Mouse (Mus musculus) left cerebral cortex, postnatal 14 days (tissue): Measurements from ENCODE around the gene Vti1a. TPM values are rescaled to one million over a fixed set of nuclear protein-coding genes. Genes with fewer than 3 reads are reported as not detected.

Experiments
- DNase-seq, 2 experiments: peaks; one replicate each; pipeline ENCODE4 v3.0.0; 2021 to 2022; ENCODE audit warnings: low spot score in 2 of 2, mixed read lengths in 1 of 2
- intact Hi-C: fragments of 180-260 bp; cut with DNase I; formaldehyde crosslinking; loops from one replicate; pipeline ENCODE4 v1.15.1; 2025
- total RNA-seq, 2 experiments: library from RNA; stranded (reverse); gene quantifications; 2 replicates each; pipeline ENCODE4 v1.2.3; 2021

The Vti1a gene
- total RNA-seq, 2 experiments from 2014 or later = 57.2 to 58.9 TPM

DNA sequence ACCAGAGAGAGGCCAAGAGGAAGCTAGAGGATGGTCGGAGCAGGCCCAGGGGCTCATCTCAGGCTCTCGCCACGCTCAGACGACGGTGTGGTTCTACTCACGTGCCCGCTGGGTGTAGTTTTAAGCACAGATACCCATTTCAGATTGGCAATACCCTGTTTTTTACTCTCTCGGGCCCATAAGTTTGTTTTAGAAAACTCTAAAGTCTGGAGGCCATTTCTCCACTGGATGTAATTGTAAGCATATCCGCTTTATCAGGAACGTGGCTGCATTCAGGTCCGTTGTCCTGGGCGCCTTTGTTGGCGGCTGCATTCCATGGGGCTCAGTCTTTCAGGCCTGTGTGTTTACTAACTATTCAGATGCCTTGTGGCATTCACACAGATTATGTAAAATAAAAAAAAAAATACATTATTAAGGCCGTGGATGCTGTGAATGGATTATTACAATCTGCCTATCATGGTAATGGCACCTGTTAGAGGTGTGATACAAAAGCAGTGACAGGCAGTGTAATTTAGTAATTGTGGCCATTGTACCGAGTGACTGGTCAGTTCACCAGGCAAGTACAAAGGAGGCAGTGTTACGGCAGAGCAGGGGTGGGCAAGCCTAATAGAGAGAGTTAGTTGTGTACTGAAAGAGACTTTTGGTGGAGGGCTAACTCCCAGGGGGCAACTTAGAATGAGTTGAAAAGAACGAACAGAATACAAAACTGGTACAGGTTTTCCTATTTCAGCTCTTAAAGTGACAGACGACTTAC lies 106.4 kb downstream of the Vti1a start:
- intact Hi-C loops = loop anchor here (5.0 kb wide), 1 partner anchor 60 kb away; no protein-coding TSS in a partner anchor
- no peak for DNase-seq

DNA sequence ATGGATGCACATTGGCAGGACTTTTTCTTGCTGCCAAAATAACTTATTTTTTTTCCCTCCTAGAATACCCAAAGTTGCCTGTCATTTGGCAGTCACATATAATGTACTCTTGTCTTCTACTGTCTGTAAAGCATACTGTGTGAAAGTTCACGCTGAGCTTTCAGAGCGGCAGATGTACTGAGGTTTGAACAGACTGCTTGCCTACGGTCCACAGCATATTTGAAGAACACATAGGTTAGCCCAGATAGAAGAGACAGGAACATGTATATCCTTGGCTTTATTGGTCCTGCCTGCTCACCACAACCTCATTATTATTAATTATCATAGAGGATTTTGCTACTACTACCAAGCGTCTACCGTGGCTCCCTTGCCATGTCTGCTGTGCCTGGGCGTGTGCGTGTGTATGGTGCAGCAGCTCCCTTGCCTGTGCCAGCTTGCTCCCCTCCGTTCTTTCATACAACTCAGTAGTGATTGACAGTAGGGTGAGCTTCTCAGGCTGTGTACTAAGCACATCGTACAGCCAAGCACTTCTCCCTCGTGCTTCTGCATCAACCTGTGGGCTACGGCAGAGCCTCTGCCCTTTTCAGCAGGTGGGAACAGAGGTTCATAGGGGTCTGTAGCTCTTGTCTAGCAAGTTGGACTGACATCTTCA lies 107.1 kb downstream of the Vti1a start:
- intact Hi-C loops = loop anchor here (5.0 kb wide), 1 partner anchor 61 kb away; no protein-coding TSS in a partner anchor
- no peak for DNase-seq

DNA sequence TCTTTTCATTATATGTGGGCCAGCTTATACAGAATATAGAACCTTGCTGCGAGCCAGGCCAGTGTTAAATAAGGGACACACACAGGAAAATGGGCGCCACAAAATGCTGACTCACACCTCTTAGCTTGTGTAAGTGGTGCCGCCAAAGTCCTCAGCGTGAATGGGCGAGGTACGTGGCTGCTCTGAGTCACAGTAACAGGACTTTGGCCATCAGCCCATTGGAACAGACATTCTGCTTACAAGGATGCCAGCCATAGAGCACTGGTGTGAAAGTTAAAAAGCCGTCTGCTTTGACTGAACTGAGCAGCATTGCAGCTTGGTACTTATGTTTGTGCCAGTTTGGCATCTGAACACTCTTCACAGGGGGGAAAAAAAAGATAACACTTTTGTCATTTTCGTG lies 107.9 kb downstream of the Vti1a start:
- intact Hi-C loops = loop anchor here (5.0 kb wide), 1 partner anchor 62 kb away; no protein-coding TSS in a partner anchor
- peak; percentile 72 to 87 for DNase-seq

DNA sequence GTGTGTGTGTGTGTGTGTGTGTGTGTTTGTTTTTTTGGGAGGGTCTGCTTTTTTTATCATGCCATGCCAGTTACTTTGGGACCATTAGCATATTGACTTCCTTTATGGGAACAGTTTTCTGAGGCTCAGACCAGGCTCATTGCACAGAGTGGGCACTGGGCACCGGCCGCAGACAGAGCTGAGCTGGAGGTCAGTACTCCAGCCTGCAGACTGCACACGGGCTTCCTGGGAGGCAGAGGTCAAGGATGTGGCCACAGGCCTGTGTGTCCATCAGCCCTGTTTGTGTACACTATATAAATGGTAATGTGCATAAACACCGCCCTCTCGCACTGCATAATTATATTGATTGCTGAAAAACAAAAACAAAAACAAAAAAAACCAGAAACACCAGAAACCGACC lies 108.4 kb downstream of the Vti1a start:
- DNase-seq = no peak
- intact Hi-C loops = loop anchor here (5.0 kb wide), 1 partner anchor 62 kb away; no protein-coding TSS in a partner anchor

DNA sequence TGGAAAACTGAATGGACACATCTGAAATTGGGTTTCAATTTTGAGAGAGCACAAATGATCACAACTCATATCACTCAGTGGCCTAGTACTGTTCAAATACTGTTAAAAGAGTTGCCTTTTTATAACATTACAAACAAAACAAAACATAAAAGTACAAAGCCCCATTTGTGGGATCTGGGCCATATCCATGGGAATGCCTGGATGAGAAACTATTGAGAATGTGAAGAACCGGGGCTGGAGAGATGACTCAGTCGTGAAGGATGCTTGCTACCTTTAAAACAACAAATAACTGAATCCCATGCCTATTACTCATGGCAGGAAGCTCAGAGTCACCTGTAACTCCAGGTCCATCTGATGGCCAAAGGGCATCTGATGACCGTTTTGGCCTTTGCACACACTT lies 124.2 kb downstream of the Vti1a start:
- no peak for DNase-seq
- intact Hi-C loops = no loop called here

DNA sequence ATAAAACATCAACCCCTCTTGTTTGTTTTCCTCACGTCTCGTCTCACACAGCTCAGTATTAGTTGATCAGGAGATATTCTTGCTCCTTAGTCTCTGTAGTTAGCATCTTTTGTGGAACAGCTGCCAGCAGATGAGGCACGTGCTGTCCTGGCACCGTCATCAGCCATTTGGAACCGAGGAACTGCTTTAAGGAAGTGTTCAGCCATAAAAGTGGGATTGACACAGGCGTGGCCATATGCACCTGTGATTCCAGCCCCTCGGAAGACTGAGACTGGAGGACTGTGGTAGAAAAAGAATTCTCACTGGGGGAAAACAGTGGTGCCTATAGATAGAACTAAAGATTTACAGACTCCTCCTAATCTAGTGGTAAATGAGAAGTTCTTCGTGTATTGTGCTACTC lies 127.5 kb downstream of the Vti1a start:
- intact Hi-C loops = no loop called here
- no peak for DNase-seq

DNA sequence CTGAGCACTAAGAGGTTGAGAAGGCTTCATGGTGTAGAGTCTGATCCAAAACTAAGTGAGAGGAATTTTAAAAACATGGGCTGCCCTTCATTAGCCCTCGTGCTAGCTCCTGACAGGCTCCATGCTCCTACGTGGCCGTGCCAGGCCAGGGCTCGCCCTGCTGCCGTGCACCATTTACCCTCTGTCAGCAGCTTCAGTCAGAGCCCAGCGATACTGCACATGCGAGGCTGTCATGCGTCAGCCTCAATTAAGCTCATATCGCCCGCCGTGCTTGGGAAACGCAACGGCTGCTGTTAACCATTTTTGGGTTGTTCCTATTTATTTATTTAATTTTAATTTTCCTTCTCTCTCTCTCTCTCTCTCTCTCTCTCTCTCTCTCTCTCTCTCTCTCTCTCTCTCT lies 133.0 kb downstream of the Vti1a start:
- DNase-seq = no peak
- intact Hi-C loops = no loop called here

DNA sequence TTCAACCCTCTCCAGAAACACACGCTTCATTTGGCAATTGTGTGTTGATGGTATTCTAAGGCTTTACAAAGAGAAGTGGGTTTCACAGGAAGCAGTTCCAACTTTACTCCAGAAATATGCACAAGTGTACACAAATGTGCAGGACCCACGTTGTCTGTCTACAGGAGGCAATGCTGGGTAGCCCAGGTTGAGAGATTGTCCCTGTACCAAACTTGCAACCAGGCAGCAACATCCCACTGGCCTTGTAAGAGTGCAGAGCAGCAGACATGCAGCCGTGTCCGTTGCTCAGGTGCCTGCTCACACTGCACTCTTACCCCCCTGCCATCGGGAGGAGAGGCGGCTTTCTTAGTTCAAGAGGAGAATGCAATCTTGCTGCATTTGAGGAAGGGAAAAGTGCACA lies 133.4 kb downstream of the Vti1a start:
- no peak for DNase-seq
- intact Hi-C loops = no loop called here

DNA sequence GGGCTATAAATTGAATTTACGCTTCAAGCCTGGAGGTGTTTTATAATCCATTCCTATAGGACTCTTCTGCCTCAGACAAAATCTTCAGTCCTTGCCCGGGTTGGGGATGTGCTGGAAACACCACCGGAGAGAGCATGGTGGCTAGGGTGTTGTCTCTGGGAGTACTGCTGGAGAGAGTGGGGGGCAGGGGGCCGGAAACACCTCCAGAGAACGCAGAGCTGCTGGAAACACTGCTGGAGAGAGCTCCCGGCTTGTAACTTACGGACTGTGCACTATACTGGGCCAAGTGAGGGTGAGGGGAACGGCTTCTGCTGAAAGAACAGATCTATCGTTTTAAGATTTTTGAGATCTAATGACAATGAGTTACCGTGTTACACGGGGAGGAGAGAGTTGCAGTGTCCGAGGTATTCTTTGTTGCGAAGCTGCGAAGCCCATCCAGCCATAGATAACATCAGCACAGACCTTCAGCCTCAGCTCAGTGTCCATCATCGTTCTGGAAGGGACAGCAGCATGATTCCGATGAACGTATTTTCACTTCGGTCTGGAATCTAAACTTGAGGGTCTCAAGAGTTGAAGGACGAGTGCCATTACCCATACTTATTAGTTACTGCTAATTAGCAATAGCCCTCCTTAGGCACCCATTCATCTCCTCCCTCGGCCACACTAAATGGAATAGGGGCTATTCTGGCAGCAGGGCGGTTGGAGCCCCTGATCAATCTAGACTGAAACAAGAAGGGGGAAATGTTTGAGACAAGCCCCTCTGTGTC lies 140.4 kb downstream of the Vti1a start:
- no peak for DNase-seq
- intact Hi-C loops = no loop called here

DNA sequence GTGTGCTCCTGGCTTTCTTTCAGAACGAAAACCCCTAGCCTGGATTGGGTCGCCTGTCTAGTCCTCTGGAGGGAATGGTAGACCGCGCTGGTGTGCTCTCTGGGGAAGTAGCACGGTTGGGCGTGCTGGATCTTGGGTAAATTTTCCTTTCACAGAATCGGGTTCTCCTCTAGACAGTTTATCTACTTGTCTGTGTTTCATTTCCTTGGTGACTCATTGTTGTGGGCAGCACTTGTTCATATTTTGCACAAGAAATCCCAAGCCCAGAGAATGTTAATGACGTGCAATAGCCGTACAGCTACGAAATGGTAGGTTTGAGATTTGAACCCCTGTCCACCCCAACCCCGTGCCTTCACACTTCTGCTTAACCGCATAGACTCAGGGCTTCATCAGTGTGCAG lies 145.9 kb downstream of the Vti1a start:
- DNase-seq = no peak
- intact Hi-C loops = no loop called here

DNA sequence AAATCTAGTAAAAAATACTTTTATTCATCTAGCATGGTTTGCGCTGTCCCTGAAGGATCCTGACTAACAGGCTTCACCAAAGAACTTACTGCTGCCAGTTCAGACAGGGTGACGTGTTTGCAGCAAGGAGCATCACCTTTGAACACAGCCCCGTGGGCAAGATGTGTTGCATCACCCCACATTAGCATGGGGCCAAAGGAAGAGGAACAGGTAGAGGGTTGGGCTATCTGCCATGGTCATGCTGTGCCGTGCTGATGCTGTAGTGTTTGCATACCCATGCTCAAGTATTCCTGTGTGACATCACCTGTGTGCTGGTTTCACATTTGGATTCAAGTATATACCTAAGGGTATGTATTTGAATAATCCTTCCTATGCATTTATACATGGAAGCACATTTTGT lies 147.6 kb downstream of the Vti1a start:
- intact Hi-C loops = no loop called here
- no peak for DNase-seq

DNA sequence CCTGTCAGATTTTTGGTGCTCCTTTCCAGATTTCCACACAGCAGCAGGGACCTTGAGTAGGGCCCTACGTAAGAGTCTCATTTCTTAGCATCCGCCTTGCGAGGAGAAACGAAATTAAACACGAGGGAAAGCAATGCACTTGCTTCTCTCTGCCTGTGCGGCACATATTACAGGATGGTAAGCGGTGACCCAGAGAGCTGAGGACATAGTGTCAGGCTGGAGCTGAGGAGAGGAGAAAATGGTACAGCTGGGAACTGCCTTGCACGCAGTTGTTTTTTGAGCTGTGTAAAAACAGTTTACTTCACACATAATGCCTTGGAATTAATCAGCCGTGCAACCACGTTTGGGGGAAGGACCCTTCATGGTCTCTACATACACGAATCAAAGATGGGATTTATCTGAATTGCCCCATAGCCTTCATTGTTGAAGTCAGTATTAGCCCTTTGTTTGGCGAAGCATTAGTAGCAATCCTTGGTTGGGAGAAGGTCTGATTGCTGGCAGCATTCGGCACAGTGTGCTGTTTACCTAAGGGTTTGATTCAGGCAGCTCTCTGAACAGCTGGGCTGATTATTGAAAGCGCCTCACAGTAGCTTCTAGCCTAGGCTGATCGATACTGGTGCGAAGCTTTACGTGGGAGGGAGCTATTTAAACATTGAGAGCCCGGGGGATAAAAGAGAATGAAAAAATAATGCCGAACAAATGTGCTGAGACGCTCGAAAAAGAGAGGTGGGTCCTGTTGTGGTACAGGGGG lies 153.4 kb downstream of the Vti1a start:
- DNase-seq = no peak
- intact Hi-C loops = no loop called here

DNA sequence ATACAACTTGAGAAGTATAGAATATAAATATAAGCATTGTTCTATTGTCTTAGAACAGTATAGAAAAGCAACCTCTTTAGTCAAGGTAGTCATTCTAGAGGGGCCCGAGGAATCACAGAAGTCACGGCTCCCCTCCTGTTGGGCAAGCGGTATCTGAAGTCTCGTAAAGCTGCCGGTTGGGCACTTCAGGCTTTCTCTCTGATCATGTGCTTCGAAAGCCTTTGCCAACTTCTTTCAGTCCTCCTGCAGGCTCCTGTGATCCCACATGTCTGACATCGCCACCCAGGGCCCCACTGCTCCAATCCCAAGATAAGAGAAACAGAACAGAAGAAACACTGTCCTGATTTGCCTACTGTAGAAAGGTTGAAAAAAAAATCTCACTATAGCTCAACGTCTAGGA lies 156.5 kb downstream of the Vti1a start:
- no peak for DNase-seq
- intact Hi-C loops = no loop called here

DNA sequence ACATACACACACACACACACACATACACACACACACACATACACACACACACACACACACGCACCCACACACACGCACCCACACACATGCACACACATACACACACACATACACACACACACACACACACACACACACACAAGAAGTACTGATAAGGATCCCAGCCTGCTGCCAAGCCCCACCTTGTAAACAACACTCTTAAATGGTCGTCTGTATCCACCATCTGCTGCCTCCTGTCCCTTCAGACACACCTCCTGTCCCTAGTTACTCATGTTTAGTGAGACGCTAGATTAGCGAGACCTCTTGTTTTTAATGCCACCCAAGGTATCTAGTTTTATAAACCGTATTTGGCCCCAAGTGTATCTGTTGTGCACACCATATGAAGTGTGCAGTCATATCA lies 158.1 kb downstream of the Vti1a start:
- intact Hi-C loops = no loop called here
- no peak for DNase-seq

DNA sequence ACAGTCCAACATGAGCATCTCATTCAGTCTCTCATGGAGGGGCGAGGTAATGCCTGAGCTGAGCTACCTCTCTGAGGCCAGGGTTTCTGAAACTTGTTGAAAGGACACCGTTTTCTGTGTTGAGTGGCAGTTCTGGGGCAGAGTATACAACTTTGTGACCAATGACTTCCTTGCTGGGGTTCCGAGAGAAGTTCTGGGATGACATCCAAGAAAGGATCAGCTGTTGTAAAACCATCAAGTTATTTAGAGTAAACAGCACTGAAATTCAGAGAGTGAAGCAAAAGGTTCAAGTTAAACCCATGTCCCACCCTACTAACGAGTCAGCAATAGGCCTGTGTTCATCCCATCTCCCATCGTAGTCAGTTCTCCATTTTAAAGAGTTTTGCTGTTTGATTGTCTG lies 164.4 kb downstream of the Vti1a start:
- DNase-seq = no peak
- intact Hi-C loops = no loop called here

DNA sequence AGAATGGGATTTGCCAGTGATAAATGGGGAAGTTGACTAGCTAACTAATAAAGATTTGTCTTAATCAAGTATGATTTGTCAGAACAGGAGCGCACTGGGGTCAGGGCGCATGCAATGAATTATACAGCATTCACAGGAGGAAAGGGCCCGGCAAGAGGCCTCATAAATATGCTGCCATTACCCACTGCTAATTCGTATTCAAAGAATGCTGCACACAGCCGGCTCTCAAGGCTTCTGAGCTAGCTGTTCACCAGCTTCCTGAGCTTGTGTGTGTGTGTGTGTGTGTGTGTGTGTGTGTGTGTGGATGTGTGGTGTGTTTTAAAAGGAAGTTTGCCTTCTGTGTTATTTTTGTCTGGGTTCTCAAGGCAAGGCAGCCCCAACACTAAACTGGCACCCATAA lies 165.2 kb downstream of the Vti1a start:
- intact Hi-C loops = no loop called here
- peak; percentile 25 to 45 for DNase-seq

DNA sequence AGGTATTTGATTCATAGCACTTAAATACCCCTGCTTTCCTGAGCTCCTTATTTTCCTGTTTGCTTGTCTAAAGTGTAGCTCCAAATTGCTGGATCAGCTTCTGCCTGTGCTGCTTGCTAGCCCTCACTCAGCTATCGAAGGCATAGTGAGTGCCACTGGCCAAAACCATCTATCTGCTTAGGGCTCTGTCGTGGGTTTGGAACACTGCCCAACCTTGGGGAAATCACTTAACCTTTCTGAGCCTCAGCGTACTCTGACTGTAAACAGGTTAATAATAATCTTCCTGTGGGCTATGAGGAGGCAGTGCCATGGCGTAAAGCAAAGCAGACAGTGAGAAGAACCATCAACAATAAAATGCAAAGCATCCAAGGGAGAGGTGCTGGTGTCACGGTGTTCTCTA lies 167.4 kb downstream of the Vti1a start:
- no peak for DNase-seq

DNA sequence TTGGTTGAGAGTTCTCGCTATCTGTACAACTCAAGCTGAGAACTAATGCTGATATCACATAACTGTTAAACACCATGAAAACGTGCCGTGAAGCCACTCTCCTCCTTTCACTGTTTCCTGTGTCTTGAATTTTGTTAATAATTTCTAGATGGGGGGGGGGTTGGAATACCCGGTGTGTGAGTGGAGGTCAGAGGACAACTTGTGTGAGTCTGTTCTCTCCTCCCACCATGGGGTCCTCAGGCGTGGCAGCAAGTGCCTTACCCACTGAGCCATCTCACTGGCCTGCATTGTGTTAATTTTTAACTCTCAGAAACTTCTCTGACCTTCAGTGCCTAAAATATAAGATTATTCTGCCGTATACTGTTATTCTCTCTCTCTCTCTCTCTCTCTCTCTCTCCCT lies 168.5 kb downstream of the Vti1a start:
- DNase-seq = no peak
- intact Hi-C loops = no loop called here

More for the DNA sequence above, 167.4 kb downstream of the Vti1a start:
- intact Hi-C loops = no loop called here

DNA sequence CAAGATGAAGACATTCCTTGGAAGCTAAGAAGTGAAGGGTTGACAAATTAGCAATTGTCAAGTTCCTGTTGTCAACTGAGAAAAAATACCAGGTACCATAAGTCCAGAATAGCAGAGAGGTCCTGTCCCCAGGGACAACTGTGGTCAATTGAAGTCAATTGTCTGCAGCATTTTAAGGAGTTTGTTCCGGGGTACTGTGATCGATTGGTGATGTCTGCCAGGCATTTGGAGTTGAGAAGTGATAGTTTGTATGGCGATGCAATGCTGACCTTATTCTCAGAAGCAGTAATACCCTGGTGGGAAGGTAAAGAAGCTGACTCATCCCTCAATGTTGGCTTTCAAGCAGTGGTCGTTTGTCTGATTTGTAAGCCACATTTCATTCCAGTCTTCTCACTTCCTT lies 170.4 kb downstream of the Vti1a start:
- intact Hi-C loops = no loop called here
- no peak for DNase-seq
